Mouse (Mus musculus): ENCODE measurements around the gene Mmp19.

- TF ChIP-seq POLR2A (IDR thresholded peaks at IDR 0.05; ENCODE audit: insufficient read depth, low read depth, low read length) (no peak), CTCF (IDR thresholded peaks at IDR 0.05) (no peak)
Observed at GRCm38 (mm10) chr10:128846664-128847063, 56.0 kb downstream of the Mmp19 start.

Data from heart, adult 2 months (tissue).